Mouse (Mus musculus) gastrocnemius, postnatal 36 days (tissue): ENCODE data around the gene Naalad2. TPM values are rescaled to one million over a fixed set of nuclear protein-coding genes. Genes with fewer than 3 reads are reported as not detected.

Experiments
- total RNA-seq, 2 experiments: library from RNA; stranded (reverse); gene quantifications; 2 replicates each; pipeline ENCODE4 v1.2.3; 2021

Naalad2 gene
- total RNA-seq, 2 experiments from 2014 or later, result 3.7 TPM

Other genes with a start within 250 kb of the Naalad2 start
- gene Chordc1, start 110.9 kb downstream of the Naalad2 start, total RNA-seq, result 10 to 100 TPM; 46.6 to 50.5 TPM
- not detected for gene Ubtfl1, start 1.4 kb upstream of the Naalad2 start, total RNA-seq
- not detected for gene Mbd3l2, start 27.7 kb upstream of the Naalad2 start, total RNA-seq
- gene Zfp558, start 75.3 kb upstream of the Naalad2 start, total RNA-seq, result 1 to 10 TPM in 1 of 2 experiments, under 1 TPM in 1; 0.82 to 1.2 TPM
- not detected for gene Mbd3l1, start 75.4 kb upstream of the Naalad2 start, total RNA-seq